Mouse (Mus musculus) heart, postnatal 0 days (tissue): ENCODE measurements at regions not wholly inside any gene's neighbourhood (a gene's known extent, or its start where the extent isn't known, plus 50 kb on each side); places are given as distances from the start of the nearest gene placed in this dataset.

Experiments used
- CTCF ChIP-seq: IDR thresholded peaks from 2 replicates; pipeline ENCODE4 v1.5.1; 2016; ENCODE audit warnings: antibody characterized with exemption, control low read depth, low read depth
- EP300 ChIP-seq: IDR thresholded peaks from 2 replicates; pipeline ENCODE4 v1.6.1; 2016; ENCODE audit warnings: antibody characterized with exemption, low read depth

DNA sequence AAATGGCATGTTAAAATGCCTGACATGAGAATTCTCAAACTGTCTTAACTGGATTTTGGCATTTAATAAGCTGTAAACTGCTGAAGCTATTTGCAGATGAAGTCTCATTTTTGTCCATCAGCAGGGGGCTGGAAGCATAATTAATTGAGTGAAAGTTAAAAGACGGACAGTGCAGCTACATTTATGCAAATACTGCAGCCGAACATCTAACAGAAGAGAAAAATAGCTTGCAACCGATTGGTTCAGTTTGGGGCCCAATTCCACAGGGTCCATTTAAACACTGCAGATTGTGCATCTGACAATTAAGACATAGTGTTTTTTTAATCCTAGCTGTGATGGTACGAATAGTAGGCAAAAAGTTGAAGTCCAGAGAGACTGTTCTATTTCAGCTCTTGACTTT, 774.2 kb upstream of the Klhl1 start:
- TF ChIP-seq CTCF (no peak), EP300 (no peak)
